Mouse (Mus musculus): ENCODE measurements around the gene Chuk. TPM values are rescaled to one million over a fixed set of nuclear protein-coding genes. Genes with fewer than 3 reads are reported as not detected.

Gene Chuk
- total RNA-seq, 2 experiments from 2014 or later = 52.8 to 64.1 TPM

DNA sequence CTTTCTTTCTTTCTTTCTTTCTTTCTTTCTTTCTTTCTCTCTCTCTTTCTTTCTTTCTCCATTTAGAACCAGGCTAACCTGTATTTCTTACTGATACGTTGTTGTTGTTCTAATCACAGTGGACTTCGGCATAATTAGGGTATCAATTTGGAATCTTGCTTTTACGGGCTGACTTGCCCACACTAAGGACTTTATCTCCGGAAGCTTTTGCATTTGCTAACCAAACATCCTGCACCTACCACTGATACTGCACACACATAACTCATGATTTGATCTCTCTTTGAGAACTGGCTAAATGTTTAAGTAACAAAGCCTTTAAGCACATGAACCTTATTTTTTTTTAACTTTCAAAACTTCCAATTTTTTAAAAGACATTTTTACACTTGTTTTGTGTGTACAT is 56.9 kb downstream of the Chuk start:
- no peak for ATAC-seq (replicated peaks; ENCODE audit: low FRiP score, poor library complexity, severe bottlenecking)

DNA sequence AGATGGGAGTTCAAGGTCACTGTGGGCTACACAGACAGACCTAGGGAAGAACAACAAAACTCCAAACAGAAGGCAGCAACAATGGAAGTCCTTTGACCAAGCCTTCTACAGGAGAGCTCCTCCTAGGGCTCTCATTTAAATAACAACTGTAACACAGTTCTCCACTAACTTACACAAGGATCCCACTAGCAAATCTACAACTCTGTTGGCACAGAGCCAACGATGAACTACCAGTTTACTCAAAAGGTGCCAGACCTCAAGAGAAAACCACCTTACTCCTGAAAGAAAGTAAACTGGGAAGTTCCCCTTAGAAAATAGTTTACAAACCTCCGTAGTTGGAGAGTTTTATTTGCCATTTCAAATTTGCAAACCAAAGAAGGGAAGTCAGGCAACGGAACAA is 58.0 kb downstream of the Chuk start:
- no peak for ATAC-seq (replicated peaks; ENCODE audit: low FRiP score, poor library complexity, severe bottlenecking)

- no peak for ATAC-seq (replicated peaks; ENCODE audit: low FRiP score, poor library complexity, severe bottlenecking)
These were observed 61.4 kb downstream of the Chuk start for GRCm38 (mm10) chr19:44045847-44046246.

GRCm38 (mm10) chr19:44042121-44042520 is 65.2 kb downstream of the Chuk start:
- no peak for ATAC-seq (replicated peaks; ENCODE audit: low FRiP score, poor library complexity, severe bottlenecking)

GRCm38 (mm10) chr19:44033396-44033795 is 73.9 kb downstream of the Chuk start:
- no peak for ATAC-seq (replicated peaks; ENCODE audit: low FRiP score, poor library complexity, severe bottlenecking)

GRCm38 (mm10) chr19:44032046-44032744 is 75.1 kb downstream of the Chuk start:
- ATAC-seq (replicated peaks; ENCODE audit: low FRiP score, poor library complexity, severe bottlenecking) = no peak

- no peak for ATAC-seq (replicated peaks; ENCODE audit: low FRiP score, poor library complexity, severe bottlenecking)
These were observed 77.3 kb downstream of the Chuk start for GRCm38 (mm10) chr19:44030024-44030423.

DNA sequence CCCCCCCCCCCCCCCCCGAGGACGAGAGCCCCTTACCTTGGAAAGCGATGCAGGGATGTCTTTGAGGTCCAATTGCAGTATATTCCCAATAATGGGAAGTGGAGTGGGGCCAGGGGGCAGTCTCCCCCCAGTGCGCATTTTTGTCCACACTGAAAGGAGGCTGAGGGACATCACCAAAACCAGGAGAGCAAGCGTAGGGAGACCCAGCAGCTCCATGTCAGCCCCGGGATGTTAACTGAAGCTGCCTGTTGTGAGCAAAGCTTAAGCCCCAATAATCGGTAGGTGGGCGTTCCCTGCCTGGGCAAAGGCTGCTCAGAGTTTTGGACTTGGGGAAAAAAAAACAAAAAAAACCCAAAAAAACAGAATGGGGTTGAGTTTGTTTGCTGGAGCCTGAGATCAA is 78.3 kb downstream of the Chuk start, which contains the start of gene Cyp2c23:
Gene Cyp2c23, minus strand, starts transcription at position 237 of the 400 bp plus-strand sequence.
- no peak for ATAC-seq (replicated peaks; ENCODE audit: low FRiP score, poor library complexity, severe bottlenecking)

DNA sequence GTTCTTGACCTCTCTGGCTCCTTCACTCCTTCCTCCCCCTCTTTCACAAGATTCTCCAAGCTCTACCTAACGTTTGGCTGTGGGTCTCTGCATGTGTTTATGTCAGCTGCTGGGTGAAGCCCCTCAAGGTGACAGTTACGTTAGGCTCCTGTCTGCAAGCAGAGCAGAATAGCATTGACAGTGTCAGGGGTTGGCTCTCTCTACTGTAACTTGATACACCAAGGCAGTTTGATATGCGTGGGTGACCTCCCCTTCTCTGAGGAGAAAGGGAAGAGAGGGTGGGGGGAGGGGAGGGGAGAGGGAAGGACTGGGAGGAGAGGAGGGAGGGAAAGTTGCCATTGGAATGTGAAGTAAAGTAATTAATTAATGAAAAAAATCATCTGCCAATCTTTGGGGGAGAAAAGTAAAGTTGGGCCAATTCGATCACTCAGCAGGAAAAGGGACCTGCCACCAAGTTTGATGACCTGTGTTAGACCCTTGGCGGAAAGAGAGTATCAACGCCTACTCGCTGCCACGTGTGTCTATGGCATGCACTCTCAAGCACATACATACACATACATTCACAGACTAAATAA is 80.2 kb downstream of the Chuk start:
- ATAC-seq (replicated peaks; ENCODE audit: low FRiP score, poor library complexity, severe bottlenecking) = no peak

DNA sequence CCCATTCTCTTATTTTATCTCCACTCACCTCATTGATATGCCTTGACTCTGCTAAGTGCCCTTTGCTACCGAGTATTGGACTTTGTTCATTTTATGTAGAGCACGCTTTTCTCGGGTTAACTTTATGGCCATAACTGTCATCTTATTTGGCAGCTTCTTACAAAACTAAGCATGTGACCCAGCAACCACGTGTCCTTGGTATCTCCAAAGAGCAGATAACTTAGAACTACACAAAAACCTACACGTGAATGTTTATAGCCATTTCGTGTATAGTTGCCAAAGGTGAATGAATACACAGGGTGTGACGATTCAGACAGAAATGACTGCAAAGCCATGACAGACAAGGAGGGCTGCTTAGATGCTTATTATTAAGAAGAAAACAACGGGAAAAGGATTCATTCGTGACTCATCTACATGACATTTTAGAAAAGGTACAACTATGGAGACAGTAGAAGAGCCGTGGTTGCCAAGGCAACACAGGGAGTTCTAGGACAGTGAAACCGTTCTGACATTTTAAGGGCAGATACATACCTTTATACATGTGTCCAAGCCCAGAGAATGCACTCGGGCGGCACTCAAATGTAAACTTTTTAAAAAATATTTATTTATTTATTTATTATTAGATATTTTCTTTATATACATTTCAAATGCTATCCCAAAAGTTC is 82.2 kb downstream of the Chuk start:
- no peak for ATAC-seq (replicated peaks; ENCODE audit: low FRiP score, poor library complexity, severe bottlenecking)

Other genes with a start within 250 kb of the Chuk start
- gene Dnmbp, start 167.3 kb downstream of the Chuk start, total RNA-seq (2015; ENCODE audit: low replicate concordance) = 2.5 and 5.0 TPM in 2 replicates
- 1.5 and 2.3 TPM in 2 replicates for gene Dnmbp, start 167.3 kb downstream of the Chuk start, total RNA-seq (2017; ENCODE audit: low replicate concordance)
- not detected in 2 replicates for gene Cpn1, start 120.9 kb downstream of the Chuk start, total RNA-seq (2015; ENCODE audit: low replicate concordance)
- gene Cpn1, start 120.9 kb downstream of the Chuk start, total RNA-seq (2017; ENCODE audit: low replicate concordance) = not detected in 2 replicates
- gene Cyp2c23, start 78.3 kb downstream of the Chuk start, total RNA-seq (2015; ENCODE audit: low replicate concordance) = not detected in 2 replicates
- not detected in 2 replicates for gene Cyp2c23, start 78.3 kb downstream of the Chuk start, total RNA-seq (2017; ENCODE audit: low replicate concordance)
- 6.3 and 10.5 TPM in 2 replicates for gene Erlin1, start 37.7 kb downstream of the Chuk start, total RNA-seq (2015; ENCODE audit: low replicate concordance)
- gene Erlin1, start 37.7 kb downstream of the Chuk start, total RNA-seq (2017; ENCODE audit: low replicate concordance) = 1.9 and 2.7 TPM in 2 replicates
- gene Cwf19l1, start 28.4 kb upstream of the Chuk start, total RNA-seq (2015; ENCODE audit: low replicate concordance) = 5.4 and 23.1 TPM in 2 replicates
- gene Cwf19l1, start 28.4 kb upstream of the Chuk start, total RNA-seq (2017; ENCODE audit: low replicate concordance) = 4.1 and 8.6 TPM in 2 replicates
- gene Bloc1s2, start 39.0 kb upstream of the Chuk start, total RNA-seq (2015; ENCODE audit: low replicate concordance) = 32.1 and 50.7 TPM in 2 replicates
- 8.8 and 13.7 TPM in 2 replicates for gene Bloc1s2, start 39.0 kb upstream of the Chuk start, total RNA-seq (2017; ENCODE audit: low replicate concordance)
- not detected in 2 replicates for gene Pkd2l1, start 85.0 kb upstream of the Chuk start, total RNA-seq (2015; ENCODE audit: low replicate concordance)
- not detected in 2 replicates for gene Pkd2l1, start 85.0 kb upstream of the Chuk start, total RNA-seq (2017; ENCODE audit: low replicate concordance)
- not detected in 2 replicates for gene Scd3, start 95.8 kb upstream of the Chuk start, total RNA-seq (2015; ENCODE audit: low replicate concordance)
- gene Scd3, start 95.8 kb upstream of the Chuk start, total RNA-seq (2017; ENCODE audit: low replicate concordance) = not detected in 2 replicates
- gene Scd2, start 186.2 kb upstream of the Chuk start, total RNA-seq (2015; ENCODE audit: low replicate concordance) = 13.7 and 18.9 TPM in 2 replicates
- gene Scd2, start 186.2 kb upstream of the Chuk start, total RNA-seq (2017; ENCODE audit: low replicate concordance) = 9.4 and 13.2 TPM in 2 replicates
- not detected in 2 replicates for gene Scd4, start 225.6 kb upstream of the Chuk start, total RNA-seq (2015; ENCODE audit: low replicate concordance)
- 2.1 TPM in 1 of 2 replicates, not detected in the other for gene Scd4, start 225.6 kb upstream of the Chuk start, total RNA-seq (2017; ENCODE audit: low replicate concordance)

Measured in erythroid progenitor cell, adult 5-6 weeks (primary cell).